Mouse (Mus musculus): ENCODE data around the gene Itgax. TPM values are rescaled to one million over a fixed set of nuclear protein-coding genes. Genes with fewer than 3 reads are reported as not detected.

The Itgax gene
- 0.16 and 0.24 TPM in 2 replicates for polyA plus RNA-seq (2015; fragmentation: Nextera tagmentation; extraction: Ambion mirVana)

DNA sequence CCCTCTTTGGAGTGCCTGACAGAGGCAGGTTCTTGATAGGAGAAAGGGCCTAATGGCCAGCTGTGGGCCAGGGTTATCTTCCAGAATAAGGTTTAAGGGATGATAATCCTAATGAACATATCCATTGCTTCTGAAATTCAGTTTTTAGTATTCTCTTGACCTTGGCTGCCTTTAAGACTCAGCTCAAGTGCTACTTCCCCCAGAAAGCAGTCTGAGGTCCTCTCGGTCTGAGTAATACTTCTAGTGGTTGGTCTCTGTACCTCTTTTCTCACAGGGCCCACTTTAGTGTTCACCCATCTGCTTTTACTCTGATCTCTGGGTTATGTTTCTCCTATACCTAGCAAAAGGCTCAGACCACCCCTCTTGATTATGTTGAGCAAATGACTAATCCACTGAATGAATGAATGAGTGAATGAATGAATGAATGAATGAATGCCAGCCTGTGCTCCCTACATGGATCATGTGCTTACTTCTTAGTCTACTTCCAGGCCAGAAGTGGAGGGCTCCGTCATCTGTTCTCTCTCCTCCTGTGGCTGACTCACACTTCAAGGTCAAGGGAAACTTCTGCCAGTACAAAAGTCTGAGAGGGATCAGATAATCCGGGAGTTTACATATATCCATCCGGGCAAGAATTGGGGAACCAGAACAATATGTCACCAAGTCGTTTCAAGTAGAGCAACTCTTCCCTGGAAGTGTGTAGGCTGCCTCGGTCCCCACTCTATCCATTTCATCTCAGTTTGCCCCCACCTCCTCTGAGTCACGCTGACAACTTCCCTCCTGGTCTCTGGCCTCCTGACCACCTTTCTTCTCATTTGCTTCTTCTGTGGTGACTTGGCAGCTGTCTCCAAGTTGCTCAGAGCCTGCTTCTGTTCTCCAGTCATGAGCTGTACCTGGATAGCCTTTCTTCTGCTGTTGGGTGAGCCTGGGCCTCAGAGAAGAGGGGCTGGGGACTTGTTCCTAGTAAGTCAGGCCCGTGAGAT is at the start of gene Itgax:
Itgax (plus strand) TSS at position 807 of the 980 bp plus-strand sequence.
- no peak within 1 kb of the TSS for H3K27ac ChIP-seq (ENCODE audit: low read length)
- no peaks in the 10 kb centered on the region for H3K27me3 ChIP-seq (ENCODE audit: control insufficient read depth, insufficient read depth, low read depth, low read length)
- H3K36me3 ChIP-seq (ENCODE audit: control insufficient read depth, insufficient read depth) = no peaks in the 10 kb centered on the region
- no peak for ATAC-seq (ENCODE audit: low read depth)
- no peak within 1 kb of the TSS for H3K4me3 ChIP-seq (ENCODE audit: low read depth, low read length)
- no peaks in the 10 kb centered on the region for H3K9me3 ChIP-seq (replicated peaks; ENCODE audit: control insufficient read depth, low read length)
- WGBS (ENCODE audit: insufficient replicate concordance) = 37% methylated on average over 8 of the region's 8 CpGs
- H3K4me2 ChIP-seq (ENCODE audit: low read depth, low read length) = no peak within 1 kb of the TSS
- no peak within 1 kb of the TSS for H3K9ac ChIP-seq (ENCODE audit: low read depth, low read length)
- no peaks in the 10 kb centered on the region for H3K4me1 ChIP-seq (ENCODE audit: control insufficient read depth, low read depth, low read length)

GRCm38 (mm10) chr7:128080012-128080411 is 49.3 kb upstream of the Itgax start:
- H3K4me1 ChIP-seq (ENCODE audit: control insufficient read depth, low read depth, low read length) = no peaks in the 10 kb centered on the region

GRCm38 (mm10) chr7:128089141-128089540 is 40.2 kb upstream of the Itgax start:
- ATAC-seq (ENCODE audit: low read depth) = no peak
- Histone ChIP-seq H3K4me1 (ENCODE audit: control insufficient read depth, low read depth, low read length) (no peaks in the 10 kb centered on the region), H3K27me3 (ENCODE audit: control insufficient read depth, insufficient read depth, low read depth, low read length) (no peaks in the 10 kb centered on the region), H3K4me3 (ENCODE audit: low read depth, low read length) (no peak overlapping the region), H3K27ac (ENCODE audit: low read length) (no peak overlapping the region), H3K36me3 (ENCODE audit: control insufficient read depth, insufficient read depth) (no peaks in the 10 kb centered on the region), H3K9ac (ENCODE audit: low read depth, low read length) (no peak overlapping the region), H3K4me2 (ENCODE audit: low read depth, low read length) (no peak overlapping the region), H3K9me3 (replicated peaks; ENCODE audit: control insufficient read depth, low read length) (no peaks in the 10 kb centered on the region)
- 31% methylated on average over 7 of the region's 7 CpGs for WGBS (ENCODE audit: insufficient replicate concordance)

More at GRCm38 (mm10) chr7:128080012-128080411, 49.3 kb upstream of the Itgax start:
- no peak for ATAC-seq (ENCODE audit: low read depth)
- 73% methylated on average over 8 of the region's 8 CpGs for WGBS (ENCODE audit: insufficient replicate concordance)
- Histone ChIP-seq H3K27me3 (ENCODE audit: control insufficient read depth, insufficient read depth, low read depth, low read length) (no peaks in the 10 kb centered on the region), H3K4me2 (ENCODE audit: low read depth, low read length) (no peak overlapping the region), H3K9ac (ENCODE audit: low read depth, low read length) (no peak overlapping the region), H3K27ac (ENCODE audit: low read length) (no peak overlapping the region), H3K9me3 (replicated peaks; ENCODE audit: control insufficient read depth, low read length) (no peaks in the 10 kb centered on the region), H3K4me3 (ENCODE audit: low read depth, low read length) (no peak overlapping the region), H3K36me3 (ENCODE audit: control insufficient read depth, insufficient read depth) (no peaks in the 10 kb centered on the region)

- no peak for ATAC-seq (ENCODE audit: low read depth)
- H3K36me3 ChIP-seq (ENCODE audit: control insufficient read depth, insufficient read depth) = no peaks in the 10 kb centered on the region
Observed at GRCm38 (mm10) chr7:128098135-128098534, 31.2 kb upstream of the Itgax start.

DNA sequence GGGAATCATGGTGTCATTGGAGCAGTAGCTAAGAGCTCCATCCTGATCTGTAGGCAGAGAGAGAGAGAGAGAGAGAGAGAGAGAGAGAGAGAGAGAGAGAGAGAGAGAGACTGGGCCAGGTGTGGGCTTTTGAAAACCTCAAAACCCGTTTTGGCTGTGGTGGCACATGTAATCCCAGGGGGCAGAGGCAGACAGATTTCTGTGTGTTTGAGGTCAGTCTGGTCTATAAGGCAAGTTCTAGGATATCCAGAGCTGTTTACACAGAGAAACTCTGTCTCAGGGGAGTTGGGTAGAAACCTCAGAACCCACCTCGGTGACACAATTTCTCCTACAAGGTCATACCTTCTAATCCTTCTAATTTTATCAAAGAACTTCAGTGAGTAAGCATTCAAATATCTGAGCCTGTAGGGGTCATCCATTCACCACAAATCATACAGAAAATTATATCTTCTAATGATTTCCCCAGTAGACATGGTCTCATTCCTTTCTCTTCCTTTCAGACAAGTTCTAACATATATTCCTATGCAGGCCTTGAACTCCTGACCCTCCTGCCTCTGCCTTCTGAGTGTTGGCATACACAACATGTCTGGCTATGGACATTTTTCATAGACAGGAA is 28.5 kb upstream of the Itgax start:
- H3K9me3 ChIP-seq (replicated peaks; ENCODE audit: control insufficient read depth, low read length) = no peaks in the 10 kb centered on the region
- H3K4me3 ChIP-seq (ENCODE audit: low read depth, low read length) = no peak overlapping the region
- H3K4me1 ChIP-seq (ENCODE audit: control insufficient read depth, low read depth, low read length) = no peaks in the 10 kb centered on the region
- no peak overlapping the region for H3K9ac ChIP-seq (ENCODE audit: low read depth, low read length)
- H3K36me3 ChIP-seq (ENCODE audit: control insufficient read depth, insufficient read depth) = no peaks in the 10 kb centered on the region
- H3K27ac ChIP-seq (ENCODE audit: low read length) = no peak overlapping the region
- H3K27me3 ChIP-seq (ENCODE audit: control insufficient read depth, insufficient read depth, low read depth, low read length) = no peaks in the 10 kb centered on the region
- no peak overlapping the region for H3K4me2 ChIP-seq (ENCODE audit: low read depth, low read length)
- 60% methylated on average over 2 of the region's 2 CpGs for WGBS (ENCODE audit: insufficient replicate concordance)
- no peak for ATAC-seq (ENCODE audit: low read depth)

More at GRCm38 (mm10) chr7:128098135-128098534, 31.2 kb upstream of the Itgax start:
- no peak overlapping the region for H3K9ac ChIP-seq (ENCODE audit: low read depth, low read length)
- 56% methylated on average over 1 of the region's 1 CpGs for WGBS (ENCODE audit: insufficient replicate concordance)
- H3K27ac ChIP-seq (ENCODE audit: low read length) = no peak overlapping the region
- H3K9me3 ChIP-seq (replicated peaks; ENCODE audit: control insufficient read depth, low read length) = no peaks in the 10 kb centered on the region
- H3K4me1 ChIP-seq (ENCODE audit: control insufficient read depth, low read depth, low read length) = no peaks in the 10 kb centered on the region
- H3K27me3 ChIP-seq (ENCODE audit: control insufficient read depth, insufficient read depth, low read depth, low read length) = no peaks in the 10 kb centered on the region
- no peak overlapping the region for H3K4me3 ChIP-seq (ENCODE audit: low read depth, low read length)
- no peak overlapping the region for H3K4me2 ChIP-seq (ENCODE audit: low read depth, low read length)

GRCm38 (mm10) chr7:128105246-128105645 is 24.1 kb upstream of the Itgax start:
- Histone ChIP-seq H3K4me2 (ENCODE audit: low read depth, low read length) (no peak overlapping the region), H3K27me3 (ENCODE audit: control insufficient read depth, insufficient read depth, low read depth, low read length) (no peaks in the 10 kb centered on the region), H3K27ac (ENCODE audit: low read length) (no peak overlapping the region), H3K4me3 (ENCODE audit: low read depth, low read length) (no peak overlapping the region), H3K9ac (ENCODE audit: low read depth, low read length) (no peak overlapping the region), H3K36me3 (ENCODE audit: control insufficient read depth, insufficient read depth) (no peaks in the 10 kb centered on the region), H3K9me3 (replicated peaks; ENCODE audit: control insufficient read depth, low read length) (no peaks in the 10 kb centered on the region), H3K4me1 (ENCODE audit: control insufficient read depth, low read depth, low read length) (no peaks in the 10 kb centered on the region)
- no peak for ATAC-seq (ENCODE audit: low read depth)
- 52% methylated on average over 4 of the region's 4 CpGs for WGBS (ENCODE audit: insufficient replicate concordance)

GRCm38 (mm10) chr7:128107462-128107861 is 21.9 kb upstream of the Itgax start:
- ATAC-seq (ENCODE audit: low read depth) = no peak
- H3K9me3 ChIP-seq (replicated peaks; ENCODE audit: control insufficient read depth, low read length) = no peaks in the 10 kb centered on the region
- no peaks in the 10 kb centered on the region for H3K36me3 ChIP-seq (ENCODE audit: control insufficient read depth, insufficient read depth)
- no peaks in the 10 kb centered on the region for H3K27me3 ChIP-seq (ENCODE audit: control insufficient read depth, insufficient read depth, low read depth, low read length)
- 62% methylated on average over 7 of the region's 7 CpGs for WGBS (ENCODE audit: insufficient replicate concordance)
- no peak overlapping the region for H3K9ac ChIP-seq (ENCODE audit: low read depth, low read length)
- no peaks in the 10 kb centered on the region for H3K4me1 ChIP-seq (ENCODE audit: control insufficient read depth, low read depth, low read length)
- no peak overlapping the region for H3K4me2 ChIP-seq (ENCODE audit: low read depth, low read length)
- H3K4me3 ChIP-seq (ENCODE audit: low read depth, low read length) = no peak overlapping the region
- no peak overlapping the region for H3K27ac ChIP-seq (ENCODE audit: low read length)

DNA sequence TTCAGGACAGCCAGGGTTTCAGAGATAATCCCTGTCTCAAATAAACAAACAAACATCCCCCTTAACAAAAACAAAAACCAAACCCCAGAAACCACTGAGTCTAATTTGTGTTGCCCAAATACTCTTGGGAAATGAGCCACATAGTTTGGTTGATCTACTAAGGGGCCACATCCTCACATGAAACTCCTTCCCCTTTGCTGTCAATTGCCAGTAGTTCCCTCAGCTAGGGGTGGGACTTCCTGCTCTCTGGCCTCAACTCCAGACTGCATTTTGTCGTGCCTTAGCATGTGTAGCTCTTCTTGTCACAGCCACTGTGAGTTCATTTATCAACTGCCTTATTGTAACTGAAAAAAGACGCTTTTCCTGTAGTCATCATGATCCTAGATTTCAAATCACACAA is 19.0 kb upstream of the Itgax start:
- ATAC-seq (ENCODE audit: low read depth) = no peak
- no peak overlapping the region for H3K4me2 ChIP-seq (ENCODE audit: low read depth, low read length)
- WGBS (ENCODE audit: insufficient replicate concordance) = 30% methylated on average over 2 of the region's 2 CpGs

GRCm38 (mm10) chr7:128112131-128112530 is 17.2 kb upstream of the Itgax start:
- no peak overlapping the region for H3K4me3 ChIP-seq (ENCODE audit: low read depth, low read length)
- WGBS (ENCODE audit: insufficient replicate concordance) = 72% methylated on average over 11 of the region's 11 CpGs
- no peak overlapping the region for H3K27ac ChIP-seq (ENCODE audit: low read length)
- H3K9ac ChIP-seq (ENCODE audit: low read depth, low read length) = no peak overlapping the region
- no peaks in the 10 kb centered on the region for H3K36me3 ChIP-seq (ENCODE audit: control insufficient read depth, insufficient read depth)
- no peaks in the 10 kb centered on the region for H3K9me3 ChIP-seq (replicated peaks; ENCODE audit: control insufficient read depth, low read length)
- no peak overlapping the region for H3K4me2 ChIP-seq (ENCODE audit: low read depth, low read length)
- no peak for ATAC-seq (ENCODE audit: low read depth)
- H3K27me3 ChIP-seq (ENCODE audit: control insufficient read depth, insufficient read depth, low read depth, low read length) = no peaks in the 10 kb centered on the region
- no peaks in the 10 kb centered on the region for H3K4me1 ChIP-seq (ENCODE audit: control insufficient read depth, low read depth, low read length)

More for the DNA sequence above, 19.0 kb upstream of the Itgax start:
- Histone ChIP-seq H3K4me3 (ENCODE audit: low read depth, low read length) (no peak overlapping the region), H3K36me3 (ENCODE audit: control insufficient read depth, insufficient read depth) (no peaks in the 10 kb centered on the region), H3K27me3 (ENCODE audit: control insufficient read depth, insufficient read depth, low read depth, low read length) (no peaks in the 10 kb centered on the region), H3K9me3 (replicated peaks; ENCODE audit: control insufficient read depth, low read length) (no peaks in the 10 kb centered on the region), H3K27ac (ENCODE audit: low read length) (no peak overlapping the region), H3K4me1 (ENCODE audit: control insufficient read depth, low read depth, low read length) (no peaks in the 10 kb centered on the region), H3K9ac (ENCODE audit: low read depth, low read length) (no peak overlapping the region)

Measured in liver, embryonic 16.5 days (tissue).